Mouse (Mus musculus) liver, embryonic 16.5 days (tissue): ENCODE measurements around the gene Cab39. TPM values are rescaled to one million over a fixed set of nuclear protein-coding genes. Genes with fewer than 3 reads are reported as not detected.

ENCODE experiments used
- ATAC-seq: fragments of 200-750 bp; cut with Nextera tagmentation; 2 replicates; pipeline ENCODE4 v1.8.0; 2017; ENCODE audit warnings: low read depth, mild to moderate bottlenecking, moderate number of reproducible peaks, moderate library complexity
- H3K27ac ChIP-seq: fragments of 300-500 bp; sonication (generic); 2 replicates; pipeline ENCODE4 v1.5.1; 2014; ENCODE audit warnings: mild to moderate bottlenecking, low read length
- H3K27me3 ChIP-seq: fragments of 300-500 bp; sonication (generic); 2 replicates; pipeline ENCODE4 v1.6.1; 2014; ENCODE audit warnings: low read depth, low read length, mixed read lengths; ENCODE audit not compliant: control insufficient read depth, insufficient read depth
- H3K36me3 ChIP-seq: fragments of 300-500 bp; sonication (generic); 2 replicates; pipeline ENCODE4 v1.6.1; 2014; ENCODE audit warnings: mild to moderate bottlenecking; ENCODE audit not compliant: control insufficient read depth, insufficient read depth
- H3K4me1 ChIP-seq: fragments of 300-500 bp; sonication (generic); 2 replicates; pipeline ENCODE4 v1.6.1; 2014; ENCODE audit warnings: low read depth, low read length, mixed read lengths; ENCODE audit not compliant: control insufficient read depth
- H3K4me2 ChIP-seq: fragments of 300-500 bp; sonication (generic); 2 replicates; pipeline ENCODE4 v1.6.1; 2014; ENCODE audit warnings: low read depth, low read length, mixed read lengths
- H3K4me3 ChIP-seq: fragments of 300-500 bp; sonication (generic); 2 replicates; pipeline ENCODE4 v1.5.1; 2014; ENCODE audit warnings: low read depth, mild to moderate bottlenecking, low read length
- H3K9ac ChIP-seq: fragments of 300-500 bp; sonication (generic); 2 replicates; pipeline ENCODE4 v1.6.1; 2014; ENCODE audit warnings: low read depth, low read length
- H3K9me3 ChIP-seq: fragments of 300-500 bp; sonication (generic); replicated peaks from 2 replicates; pipeline ENCODE4 v1.6.1; 2016; ENCODE audit warnings: low read length; ENCODE audit not compliant: control insufficient read depth
- WGBS: fragments of 180-500 bp; shearing (Covaris S2); extraction: QIAGEN DNeasy Blood & Tissue Kit; methylation state at CpG from one replicate; pipeline ENCODE4 v1.1.7; 2014; ENCODE audit not compliant: insufficient replicate concordance; 5-methylcytosine and 5-hydroxymethylcytosine counted together
- microRNA-seq: library from miRNA; unstranded; fragments of <30 nt; microRNA quantifications from one replicate; pipeline ENCODE4, GENCODE M21; 2016
- polyA plus RNA-seq: library from polyadenylated mRNA; unstranded; fragments of >200 nt; fragmentation: Nextera tagmentation; extraction: Ambion mirVana; gene quantifications from 2 replicates; pipeline ENCODE4 v1.2.1, GENCODE M21; 2015

Cab39 gene
- polyA plus RNA-seq, 1 experiment from 2014 or later = 11.2 TPM

- H3K27ac ChIP-seq = no peak overlapping the region
- H3K27me3 ChIP-seq = no peaks in the 10 kb centered on the region
- no peak overlapping the region for H3K4me3 ChIP-seq
- H3K9me3 ChIP-seq = no peaks in the 10 kb centered on the region
- peaks cover 46% of the 10 kb centered on the region for H3K4me1 ChIP-seq
- H3K9ac ChIP-seq = no peak overlapping the region
- H3K4me2 ChIP-seq = peak overlapping the region; percentile 24
- ATAC-seq = no peak
- no peaks in the 10 kb centered on the region for H3K36me3 ChIP-seq
- 22% methylated on average over 12 of the region's 12 CpGs for whole genome bisulfite sequencing
Measured at GRCm38 (mm10) chr1:85896781-85897700, 103.8 kb downstream of the Cab39 start.

- Histone ChIP-seq H3K4me3 (no peak overlapping the region), H3K4me1 (peaks cover 50% of the 10 kb centered on the region), H3K36me3 (no peaks in the 10 kb centered on the region), H3K4me2 (no peak overlapping the region), H3K9ac (no peak overlapping the region), H3K9me3 (no peaks in the 10 kb centered on the region), H3K27me3 (no peaks in the 10 kb centered on the region), H3K27ac (no peak overlapping the region)
- no peak for ATAC-seq
- WGBS = 55% methylated on average over 8 of the region's 8 CpGs
Measured at GRCm38 (mm10) chr1:85897901-85898760, 104.9 kb downstream of the Cab39 start.

- no peak overlapping the region for H3K4me2 ChIP-seq
- peaks cover 50% of the 10 kb centered on the region for H3K4me1 ChIP-seq
- no peak overlapping the region for H3K9ac ChIP-seq
- no peaks in the 10 kb centered on the region for H3K9me3 ChIP-seq
- 45% methylated on average over 12 of the region's 12 CpGs for WGBS
- no peak overlapping the region for H3K27ac ChIP-seq
- H3K4me3 ChIP-seq = no peak overlapping the region
- no peaks in the 10 kb centered on the region for H3K27me3 ChIP-seq
- ATAC-seq = peak; percentile 35
- no peaks in the 10 kb centered on the region for H3K36me3 ChIP-seq
Measured at GRCm38 (mm10) chr1:85898761-85899387, 105.6 kb downstream of the Cab39 start.

- H3K4me3 ChIP-seq = no peak overlapping the region
- H3K9ac ChIP-seq = no peak overlapping the region
- peaks cover 47% of the 10 kb centered on the region for H3K4me1 ChIP-seq
- H3K4me2 ChIP-seq = no peak overlapping the region
- H3K27me3 ChIP-seq = no peaks in the 10 kb centered on the region
- H3K9me3 ChIP-seq = no peaks in the 10 kb centered on the region
- no peak overlapping the region for H3K27ac ChIP-seq
- no peaks in the 10 kb centered on the region for H3K36me3 ChIP-seq
- ATAC-seq = no peak
Measured at GRCm38 (mm10) chr1:85899388-85899761, 106.1 kb downstream of the Cab39 start.

- 48% methylated on average over 7 of the region's 7 CpGs for WGBS
Measured at GRCm38 (mm10) chr1:85900521-85901333, 107.5 kb downstream of the Cab39 start.

More at GRCm38 (mm10) chr1:85900521-85901333, 107.5 kb downstream of the Cab39 start:
- H3K9me3 ChIP-seq = no peaks in the 10 kb centered on the region
- peaks cover 43% of the 10 kb centered on the region for H3K4me1 ChIP-seq
- no peak overlapping the region for H3K4me2 ChIP-seq
- H3K27me3 ChIP-seq = no peaks in the 10 kb centered on the region
- H3K27ac ChIP-seq = no peak overlapping the region
- no peaks in the 10 kb centered on the region for H3K36me3 ChIP-seq
- H3K4me3 ChIP-seq = no peak overlapping the region
- H3K9ac ChIP-seq = no peak overlapping the region
- ATAC-seq = no peak

Small RNAs within 50 kb of the gene (microRNA-seq; reads per million reads assigned to microRNA genes)
- gene Gm25472 (not detected), gene Mir8096 (not detected)

Other genes starting within 250 kb of the Cab39 start
- not detected in 2 replicates for gene G530012D18Rik, start 217.8 kb upstream of the Cab39 start, polyA plus RNA-seq
- gene Sp110, start 194.6 kb upstream of the Cab39 start, polyA plus RNA-seq = 5.1 and 6.0 TPM in 2 replicates
- gene Sp140, start 193.1 kb upstream of the Cab39 start, polyA plus RNA-seq = 4.7 and 4.8 TPM in 2 replicates
- 5.5 and 6.2 TPM in 2 replicates for gene Sp100, start 143.5 kb upstream of the Cab39 start, polyA plus RNA-seq
- 2.0 and 3.0 TPM in 2 replicates for gene A630001G21Rik, start 14.8 kb upstream of the Cab39 start, polyA plus RNA-seq
- gene Itm2c, start 100.8 kb downstream of the Cab39 start, polyA plus RNA-seq = 52.3 and 54.7 TPM in 2 replicates
- gene 4933407L21Rik, start 135.0 kb downstream of the Cab39 start, polyA plus RNA-seq = 0.13 TPM in 1 of 2 replicates, not detected in the other
- gene Gpr55, start 167.6 kb downstream of the Cab39 start, polyA plus RNA-seq = 0.04 and 0.05 TPM in 2 replicates
- 0.24 and 0.37 TPM in 2 replicates for gene Spata3, start 223.4 kb downstream of the Cab39 start, polyA plus RNA-seq